Mouse (Mus musculus) heart, postnatal 0 days (tissue): ENCODE data around the gene Smco3. TPM values are rescaled to one million over a fixed set of nuclear protein-coding genes. Genes with fewer than 3 reads are reported as not detected.
A peak's percentile ranks its signal among the peaks of the same experiment; 100 is the strongest.

Experiments
- ATAC-seq: fragments of 200-750 bp; cut with Nextera tagmentation; 2 replicates; pipeline ENCODE4 v1.8.0; 2017; ENCODE audit warnings: low read depth, moderate number of reproducible peaks, moderate library complexity; ENCODE audit not compliant: insufficient read depth
- DNase-seq: peaks from one replicate; pipeline ENCODE4 v3.0.0-alpha.2; 2016; ENCODE audit warnings: low spot score
- H3K27ac ChIP-seq: fragments of 300-500 bp; sonication (generic); 2 replicates; pipeline ENCODE4 v1.5.1; 2014; ENCODE audit warnings: low read depth, mild to moderate bottlenecking
- H3K27me3 ChIP-seq: fragments of 300-500 bp; sonication (generic); 2 replicates; pipeline ENCODE4 v1.6.1; 2014; ENCODE audit warnings: low read length, mixed read lengths; ENCODE audit not compliant: control insufficient read depth, insufficient read depth
- H3K36me3 ChIP-seq: fragments of 300-500 bp; sonication (generic); replicated peaks from 2 replicates; pipeline ENCODE4 v1.6.1; 2014; ENCODE audit warnings: low read length, mixed read lengths; ENCODE audit not compliant: control insufficient read depth, insufficient read depth
- H3K4me1 ChIP-seq: fragments of 300-500 bp; sonication (generic); 2 replicates; pipeline ENCODE4 v1.6.1; 2014; ENCODE audit warnings: antibody characterized with exemption; ENCODE audit not compliant: control insufficient read depth, insufficient read depth
- H3K4me2 ChIP-seq: fragments of 300-500 bp; sonication (generic); 2 replicates; pipeline ENCODE4 v1.6.1; 2014; ENCODE audit warnings: low read depth, mild to moderate bottlenecking, low read length, moderate library complexity
- H3K4me3 ChIP-seq: fragments of 300-500 bp; sonication (generic); 2 replicates; pipeline ENCODE4 v1.5.1; 2014; ENCODE audit warnings: low read depth, low read length
- H3K9ac ChIP-seq: fragments of 300-500 bp; sonication (generic); replicated peaks from 2 replicates; pipeline ENCODE4 v1.6.1; 2014; ENCODE audit warnings: low read depth, low read length, mixed read lengths
- H3K9me3 ChIP-seq: fragments of 300-500 bp; sonication (generic); replicated peaks from 2 replicates; pipeline ENCODE4 v1.6.1; 2016; ENCODE audit warnings: low read length; ENCODE audit not compliant: control insufficient read depth
- CTCF ChIP-seq: IDR thresholded peaks from 2 replicates; pipeline ENCODE4 v1.5.1; 2016; ENCODE audit warnings: antibody characterized with exemption, control low read depth, low read depth
- EP300 ChIP-seq: IDR thresholded peaks from 2 replicates; pipeline ENCODE4 v1.6.1; 2016; ENCODE audit warnings: antibody characterized with exemption, low read depth
- WGBS: fragments of 180-500 bp; shearing (Covaris S2); extraction: QIAGEN DNeasy Blood & Tissue Kit; methylation state at CpG from one replicate; pipeline ENCODE4 v1.1.7; 2014; 5-methylcytosine and 5-hydroxymethylcytosine counted together
- polyA plus RNA-seq: library from polyadenylated mRNA; unstranded; fragments of >200 nt; fragmentation: Nextera tagmentation; extraction: Ambion mirVana; gene quantifications from 2 replicates; pipeline ENCODE4 v1.2.1, GENCODE M21; 2015
- total RNA-seq: library from RNA; depleted of rRNA; stranded (reverse); fragments of >200 nt; gene quantifications from 2 replicates; pipeline ENCODE4 v1.2.3, GENCODE M21; 2014; ENCODE audit warnings: low replicate concordance

Smco3 gene
- total and polyA plus RNA-seq, 2 experiments from 2014 or later: not detected

DNA sequence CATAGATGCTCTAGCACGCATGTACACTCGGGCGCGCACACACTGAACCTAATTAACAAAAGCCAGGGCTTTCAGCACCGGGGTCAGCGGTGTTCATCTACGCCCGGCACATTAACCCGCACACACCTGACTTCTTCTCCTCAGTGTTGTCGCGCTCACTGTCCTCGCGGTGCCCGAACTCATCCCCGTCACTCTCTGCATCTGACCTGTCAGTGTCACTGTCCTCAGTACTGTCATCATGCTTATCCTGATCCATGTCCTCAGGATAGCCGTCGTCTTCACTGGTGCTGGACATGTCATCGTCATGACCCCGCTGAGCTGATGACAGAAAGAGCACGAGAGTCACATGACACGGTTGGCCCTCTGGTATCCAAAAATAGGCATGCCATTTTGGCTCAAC is 14.9 kb downstream of the Smco3 start:
- 72% methylated on average over 21 of the region's 21 CpGs for WGBS
- H3K4me3 ChIP-seq: no peak overlapping the region
- no peaks in the 10 kb centered on the region for H3K9me3 ChIP-seq
- DNase-seq (peak; percentile 19), ATAC-seq (peak; percentile 43; the same call in 1 of the 2 replicates)
- peaks cover 93% of the 10 kb centered on the region for H3K36me3 ChIP-seq
- TF ChIP-seq CTCF (no peak), EP300 (no peak)
- no peak overlapping the region for H3K4me2 ChIP-seq
- no peaks in the 10 kb centered on the region for H3K27me3 ChIP-seq
- H3K4me1 ChIP-seq: no peaks in the 10 kb centered on the region
- H3K9ac ChIP-seq: no peak overlapping the region
- H3K27ac ChIP-seq: no peak overlapping the region

DNA sequence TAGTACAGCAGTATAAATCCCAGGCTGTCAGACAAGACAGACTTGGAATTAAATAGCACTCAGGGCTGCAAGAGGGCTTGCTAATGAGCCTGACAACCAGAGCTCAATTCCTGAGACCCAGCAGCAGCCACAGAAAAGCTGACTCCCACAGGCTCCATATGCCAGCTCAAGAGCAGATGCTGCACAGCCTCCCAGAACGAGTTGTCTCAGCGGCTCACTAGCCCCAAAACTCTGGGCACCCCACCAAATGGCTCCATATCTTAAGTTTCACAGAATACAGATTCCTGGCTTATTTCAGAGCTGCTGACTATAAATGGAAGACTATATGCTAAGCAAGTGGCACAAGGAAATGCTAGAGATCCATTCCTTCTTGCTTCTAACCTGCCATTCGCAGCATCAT is 17.7 kb downstream of the Smco3 start:
- DNase-seq (no peak), ATAC-seq (no peak)
- no peaks in the 10 kb centered on the region for H3K27me3 ChIP-seq
- no peaks in the 10 kb centered on the region for H3K9me3 ChIP-seq
- H3K9ac ChIP-seq: no peak overlapping the region
- WGBS: 87% methylated on average over 3 of the region's 3 CpGs
- H3K36me3 ChIP-seq: peaks cover 95% of the 10 kb centered on the region
- no peak overlapping the region for H3K27ac ChIP-seq
- H3K4me2 ChIP-seq: no peak overlapping the region
- H3K4me3 ChIP-seq: no peak overlapping the region
- TF ChIP-seq CTCF (no peak), EP300 (no peak)
- no peaks in the 10 kb centered on the region for H3K4me1 ChIP-seq

DNA sequence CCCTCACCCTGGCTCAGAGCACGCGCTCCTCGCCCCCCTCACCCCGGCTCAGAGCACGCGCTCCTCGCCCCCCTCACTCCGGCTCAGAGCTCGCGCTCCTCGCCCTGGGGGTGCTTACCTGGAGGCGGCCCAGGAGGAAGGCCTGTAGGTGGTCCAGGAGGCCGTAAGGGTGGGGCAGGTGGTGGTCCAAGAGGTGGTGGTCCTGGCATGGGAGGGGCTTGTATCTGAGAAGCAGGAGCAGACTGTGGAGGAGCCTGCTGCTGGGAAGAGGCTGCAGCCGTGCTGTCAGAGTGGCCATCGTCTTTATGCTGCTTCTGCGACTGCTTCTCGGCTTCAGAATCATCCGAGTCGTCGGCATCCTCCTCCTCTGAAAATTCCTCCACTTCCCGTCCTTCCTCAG is 18.4 kb downstream of the Smco3 start:
- no peak for ATAC-seq
- no peak for DNase-seq
- no peaks in the 10 kb centered on the region for H3K9me3 ChIP-seq
- no peak overlapping the region for H3K27ac ChIP-seq
- H3K4me3 ChIP-seq: no peak overlapping the region
- peaks cover 94% of the 10 kb centered on the region for H3K36me3 ChIP-seq
- no peak overlapping the region for H3K4me2 ChIP-seq
- no peak for TF ChIP-seq EP300
- TF ChIP-seq CTCF: no peak
- WGBS: 85% methylated on average over 21 of the region's 21 CpGs
- H3K4me1 ChIP-seq: no peaks in the 10 kb centered on the region
- no peak overlapping the region for H3K9ac ChIP-seq
- no peaks in the 10 kb centered on the region for H3K27me3 ChIP-seq

GRCm38 (mm10) chr6:136815381-136815780 is 19.9 kb downstream of the Smco3 start:
- H3K36me3 ChIP-seq: peaks cover 80% of the 10 kb centered on the region
- H3K27ac ChIP-seq: no peak overlapping the region
- ATAC-seq: no peak
- H3K9me3 ChIP-seq: no peaks in the 10 kb centered on the region
- no peak for TF ChIP-seq CTCF
- TF ChIP-seq EP300: no peak
- H3K4me3 ChIP-seq: no peak overlapping the region
- no peak overlapping the region for H3K9ac ChIP-seq
- H3K27me3 ChIP-seq: no peaks in the 10 kb centered on the region
- DNase-seq: no peak
- no peak overlapping the region for H3K4me2 ChIP-seq
- 94% methylated on average over 7 of the region's 7 CpGs for WGBS
- H3K4me1 ChIP-seq: no peaks in the 10 kb centered on the region

- DNase-seq (no peak), ATAC-seq (no peak)
- peaks cover 7% of the 10 kb centered on the region for H3K4me1 ChIP-seq
- no peak overlapping the region for H3K4me2 ChIP-seq
- no peak overlapping the region for H3K9ac ChIP-seq
- TF ChIP-seq EP300 (no peak), CTCF (no peak; the same call in 1 of the 2 replicates)
- no peak overlapping the region for H3K27ac ChIP-seq
- 23% methylated on average over 4 of the region's 4 CpGs for WGBS
- no peaks in the 10 kb centered on the region for H3K27me3 ChIP-seq
- peaks cover 58% of the 10 kb centered on the region for H3K36me3 ChIP-seq
- H3K4me3 ChIP-seq: no peak overlapping the region
- H3K9me3 ChIP-seq: no peaks in the 10 kb centered on the region
Measured at GRCm38 (mm10) chr6:136813117-136813516, 22.1 kb downstream of the Smco3 start.

- ATAC-seq (no peak), DNase-seq (no peak)
- TF ChIP-seq CTCF: no peak
- TF ChIP-seq EP300: no peak
- H3K4me2 ChIP-seq: no peak overlapping the region
- H3K9me3 ChIP-seq: no peaks in the 10 kb centered on the region
- no peak overlapping the region for H3K4me3 ChIP-seq
- no peak overlapping the region for H3K27ac ChIP-seq
- H3K9ac ChIP-seq: no peak overlapping the region
- no peaks in the 10 kb centered on the region for H3K27me3 ChIP-seq
- peaks cover 13% of the 10 kb centered on the region for H3K4me1 ChIP-seq
- peaks cover 39% of the 10 kb centered on the region for H3K36me3 ChIP-seq
- 86% methylated on average over 10 of the region's 10 CpGs for WGBS
Measured at GRCm38 (mm10) chr6:136811196-136811595, 24.1 kb downstream of the Smco3 start.
